ENCODE assay signal across 8 mouse cellular contexts in genomic region chr12:111377376-111377973, GRCm38 (mm10). TPM values are rescaled to one million over a fixed set of nuclear protein-coding genes. Genes with fewer than 3 reads are reported as not detected.
DNase-seq lines count a peak whose midpoint lies in the region; ATAC-seq and TF ChIP-seq lines count a peak whose summit lies in the region.

Gene Cdc42bpb, minus strand, starts transcription at chr12:111377718.

- no peak for TF ChIP-seq CTCF in cortical plate, adult 2 months (IDR thresholded peaks at IDR 0.05; ENCODE audit: extremely low read depth, insufficient read depth, low read length)

- no peaks in the 10 kb centered on the region for H3K36me3 ChIP-seq in intestine, embryonic 14.5 days (ENCODE audit: control insufficient read depth, insufficient read depth, low read length)

- peak; percentile 78 for TF ChIP-seq POLR2A in cortical plate, adult 2 months (IDR thresholded peaks at IDR 0.05; ENCODE audit: extremely low read depth, insufficient read depth, low read length)

- intact Hi-C loops in left cerebral cortex, postnatal 10 days (cut with DNase I): loop anchor here (5.0 kb wide), 1 partner anchor 45 kb away; no protein-coding TSS in a partner anchor

- H3K27me3 ChIP-seq in intestine, embryonic 14.5 days (replicated peaks; ENCODE audit: control insufficient read depth, insufficient read depth, low read length): no peaks in the 10 kb centered on the region

- peak; percentile 93 for ATAC-seq in intestine, embryonic 14.5 days (replicated peaks; ENCODE audit: low FRiP score, low TSS enrichment, low read depth)
- ATAC-seq in megakaryocyte progenitor cell, adult 5-6 weeks (replicated peaks; ENCODE audit: poor library complexity): peak; percentile 67
- ATAC-seq in erythroid progenitor cell, adult 5-6 weeks (replicated peaks; ENCODE audit: low FRiP score, poor library complexity, severe bottlenecking): no peak

- peak within 1 kb of the TSS; percentile 83 for H3K4me3 ChIP-seq in cortical plate, adult 2 months (ENCODE audit: insufficient read depth, low read length)
- peak within 1 kb of the TSS; percentile 99 for H3K4me3 ChIP-seq in intestine, embryonic 14.5 days (ENCODE audit: low read depth, low read length)

- H3K4me2 ChIP-seq in intestine, embryonic 14.5 days (ENCODE audit: low read length): peak within 1 kb of the TSS; percentile 71

- peak; percentile 96 for DNase-seq in adrenal gland, adult 18-20 months (ENCODE audit: low spot score in 2 of 2)
- peak; percentile 96 for DNase-seq in gastrocnemius, postnatal 25 days
- peak; percentile 93 for DNase-seq in intestine, embryonic 14.5 days (ENCODE audit: low spot score)
- DNase-seq in left cerebral cortex, postnatal 10 days (ENCODE audit: extremely low spot score in 1 of 2, low spot score in 2 of 2): peak; percentile 91 to 97
- DNase-seq in right cerebral cortex, postnatal 25 days: peak; percentile 96

- H3K9ac ChIP-seq in intestine, embryonic 14.5 days (ENCODE audit: low read length): peak within 1 kb of the TSS; percentile 91

- peaks cover 3% of the 10 kb centered on the region; the same call in 1 of the 2 replicates for H3K4me1 ChIP-seq in cortical plate, adult 2 months (ENCODE audit: control insufficient read depth, insufficient read depth, low read length)
- peaks cover 27% of the 10 kb centered on the region for H3K4me1 ChIP-seq in intestine, embryonic 14.5 days (replicated peaks; ENCODE audit: control insufficient read depth, insufficient read depth, low read length)

- peak within 1 kb of the TSS; percentile 92 for H3K27ac ChIP-seq in cortical plate, adult 2 months (ENCODE audit: insufficient read depth, low read length)
- peak within 1 kb of the TSS; percentile 92 for H3K27ac ChIP-seq in intestine, embryonic 14.5 days (ENCODE audit: low read depth)

- under 1% methylated on average over 85 of the region's 94 CpGs for WGBS in intestine, embryonic 14.5 days

- H3K9me3 ChIP-seq in intestine, embryonic 14.5 days (ENCODE audit: control insufficient read depth, low read length): no peaks in the 10 kb centered on the region

RNA-seq across cellular contexts. Expression of gene Cdc42bpb, which starts in this region (rescaled TPM):
- 100 to 1,000 TPM; 113 to 138 TPM for total RNA-seq in adrenal gland, adult 18-20 months (2021)
- 195 and 201 TPM in 2 replicates for polyA plus RNA-seq in cortical plate, adult 2 months (2012; rRNA removed)
- total RNA-seq in gastrocnemius, postnatal 25 days (2021): 10 to 100 TPM; 23.6 to 24.9 TPM
- 48.2 and 49.0 TPM in 2 replicates for polyA plus RNA-seq in intestine, embryonic 14.5 days (2014; fragmentation: Nextera tagmentation; extraction: Ambion mirVana)
- total RNA-seq in left cerebral cortex, postnatal 10 days (2021): 100 to 1,000 TPM; 167 to 169 TPM
- 1.5 and 5.4 TPM in 2 replicates for total RNA-seq in megakaryocyte progenitor cell, adult 5-6 weeks (2015)
- 2.9 and 5.2 TPM in 2 replicates for total RNA-seq in megakaryocyte progenitor cell, adult 5-6 weeks (2017)
- total RNA-seq in erythroid progenitor cell, adult 5-6 weeks (2015; ENCODE audit: low replicate concordance): 0.42 and 9.7 TPM in 2 replicates
- 0.64 and 9.7 TPM in 2 replicates for total RNA-seq in erythroid progenitor cell, adult 5-6 weeks (2017; ENCODE audit: low replicate concordance)

Comparison
In these comparisons a context has a peak if more than half of its experiments do, and no peak if none do; other contexts are left out.
1. RNA of gene Cdc42bpb (total RNA-seq): 167 to 169 TPM in left cerebral cortex, postnatal 10 days and 113 to 138 TPM in adrenal gland, adult 18-20 months; 23.6 to 24.9 TPM in gastrocnemius, postnatal 25 days, 0.42 to 9.7 TPM in erythroid progenitor cell, adult 5-6 weeks and 1.5 to 5.4 TPM in megakaryocyte progenitor cell, adult 5-6 weeks; every median in the first group is over 4 times any median in the second.
2. Peak in every context shown above with its lines, with median percentiles within 50 percentile points of each other: DNase-seq.